Mouse (Mus musculus): Measurements from ENCODE around the gene Acot8. TPM values are rescaled to one million over a fixed set of nuclear protein-coding genes. Genes with fewer than 3 reads are reported as not detected.

Gene Acot8
- polyA plus RNA-seq (2016; fragmentation: Nextera tagmentation; extraction: Ambion mirVana), result 13.4 and 16.5 TPM in 2 replicates

- H3K9me3 ChIP-seq, result no peaks in the 10 kb centered on the region
- H3K27ac ChIP-seq (replicated peaks), result peak within 1 kb of the TSS; percentile 87
Measured at GRCm38 (mm10) chr2:164804533-164805331, at the start of gene Acot8, which contains the start of gene Zswim3. Gene Acot8, minus strand, starts transcription at chr2:164804882. Gene Zswim3, plus strand, starts transcription at chr2:164805098.

GRCm38 (mm10) chr2:164850061-164850460 is 45.4 kb upstream of the Acot8 start:
- Histone ChIP-seq H3K27ac (replicated peaks) (no peak overlapping the region), H3K9me3 (no peaks in the 10 kb centered on the region), H3K4me3 (no peak overlapping the region), H3K27me3 (peaks cover 5% of the 10 kb centered on the region; the same call in 1 of the 2 replicates), H3K4me1 (no peaks in the 10 kb centered on the region), H3K36me3 (peaks cover 23% of the 10 kb centered on the region; the same call in 1 of the 2 replicates), H3K4me2 (replicated peaks) (no peak overlapping the region), H3K9ac (replicated peaks) (no peak overlapping the region)
- WGBS, result 87% methylated on average over 8 of the region's 8 CpGs
- no peak for ATAC-seq (ENCODE audit: low FRiP score, low read depth)

More at GRCm38 (mm10) chr2:164804533-164805331, at the start of gene Acot8, which contains the start of gene Zswim3:
- no peaks in the 10 kb centered on the region for H3K27me3 ChIP-seq
- WGBS, result under 1% methylated on average over 47 of the region's 47 CpGs
- peaks cover 22% of the 10 kb centered on the region for H3K36me3 ChIP-seq
- peak within 1 kb of the TSS; percentile 81 for H3K9ac ChIP-seq (replicated peaks)
- ATAC-seq (ENCODE audit: low FRiP score, low read depth), result peak; percentile 97
- peak within 1 kb of the TSS; percentile 65 for H3K4me3 ChIP-seq
- peak within 1 kb of the TSS; percentile 88 for H3K4me2 ChIP-seq (replicated peaks)
- peaks cover 19% of the 10 kb centered on the region for H3K4me1 ChIP-seq

- Histone ChIP-seq H3K9me3 (no peaks in the 10 kb centered on the region), H3K36me3 (peaks cover 12% of the 10 kb centered on the region; the same call in 1 of the 2 replicates), H3K27ac (replicated peaks) (no peak overlapping the region), H3K4me3 (no peak overlapping the region), H3K27me3 (no peaks in the 10 kb centered on the region), H3K4me1 (no peaks in the 10 kb centered on the region), H3K4me2 (replicated peaks) (no peak overlapping the region), H3K9ac (replicated peaks) (no peak overlapping the region)
- ATAC-seq (ENCODE audit: low FRiP score, low read depth), result no peak
- 54% methylated on average over 3 of the region's 3 CpGs for WGBS
Measured at GRCm38 (mm10) chr2:164845782-164846181, 41.1 kb upstream of the Acot8 start.

- Histone ChIP-seq H3K9ac (replicated peaks) (no peak overlapping the region), H3K27me3 (no peaks in the 10 kb centered on the region), H3K9me3 (no peaks in the 10 kb centered on the region), H3K27ac (replicated peaks) (no peak overlapping the region), H3K4me1 (peaks cover 19% of the 10 kb centered on the region), H3K36me3 (peaks cover 31% of the 10 kb centered on the region), H3K4me3 (no peak overlapping the region; the same call in 1 of the 2 replicates), H3K4me2 (replicated peaks) (0 out of 2 replicates have a peak overlapping the region, but pooled peaks have one; percentile 100)
- ATAC-seq (ENCODE audit: low FRiP score, low read depth), result no peak
- 96% methylated on average over 4 of the region's 4 CpGs for WGBS
Measured at GRCm38 (mm10) chr2:164835164-164835563, 30.5 kb upstream of the Acot8 start.

- no peak overlapping the region for H3K27ac ChIP-seq (replicated peaks)
- WGBS, result 46% methylated on average over 8 of the region's 8 CpGs
- H3K9me3 ChIP-seq, result no peaks in the 10 kb centered on the region
- H3K27me3 ChIP-seq, result no peaks in the 10 kb centered on the region
- H3K9ac ChIP-seq (replicated peaks), result peak overlapping the region; percentile 83
- H3K36me3 ChIP-seq, result peaks cover 25% of the 10 kb centered on the region
- H3K4me1 ChIP-seq, result peaks cover 19% of the 10 kb centered on the region
- H3K4me3 ChIP-seq, result peak overlapping the region; percentile 76
- peak overlapping the region; percentile 100 for H3K4me2 ChIP-seq (replicated peaks)
- no peak; the same call in 1 of the 2 replicates for ATAC-seq (ENCODE audit: low FRiP score, low read depth)
Measured at GRCm38 (mm10) chr2:164834531-164834930, 29.8 kb upstream of the Acot8 start.

GRCm38 (mm10) chr2:164833314-164833959 is 28.8 kb upstream of the Acot8 start, which contains the start of gene Neurl2:
Gene Neurl2, minus strand, starts transcription at chr2:164833456.
- ATAC-seq (ENCODE audit: low FRiP score, low read depth), result peak; percentile 71
- H3K4me2 ChIP-seq (replicated peaks), result peak within 1 kb of the TSS; percentile 100
- H3K4me1 ChIP-seq, result peaks cover 19% of the 10 kb centered on the region
- H3K9me3 ChIP-seq, result no peaks in the 10 kb centered on the region
- under 1% methylated on average over 31 of the region's 31 CpGs for WGBS
- H3K9ac ChIP-seq (replicated peaks), result peak within 1 kb of the TSS; percentile 83
- peak within 1 kb of the TSS; percentile 70 for H3K27ac ChIP-seq (replicated peaks)
- H3K36me3 ChIP-seq, result peaks cover 14% of the 10 kb centered on the region
- peak within 1 kb of the TSS; percentile 76 for H3K4me3 ChIP-seq
- H3K27me3 ChIP-seq, result no peaks in the 10 kb centered on the region

GRCm38 (mm10) chr2:164832748-164833301 is 28.1 kb upstream of the Acot8 start, which contains the start of gene Ctsa:
Gene Ctsa, plus strand, starts transcription at chr2:164832873.
- Histone ChIP-seq H3K4me2 (replicated peaks) (peak within 1 kb of the TSS; percentile 100), H3K4me3 (peak within 1 kb of the TSS; percentile 76), H3K9me3 (no peaks in the 10 kb centered on the region), H3K4me1 (peaks cover 19% of the 10 kb centered on the region), H3K27me3 (no peaks in the 10 kb centered on the region), H3K27ac (replicated peaks) (peak within 1 kb of the TSS; percentile 70), H3K9ac (replicated peaks) (peak within 1 kb of the TSS; percentile 83), H3K36me3 (peaks cover 14% of the 10 kb centered on the region; the same call in 1 of the 2 replicates)
- under 1% methylated on average over 35 of the region's 35 CpGs for WGBS
- peak; percentile 67 for ATAC-seq (ENCODE audit: low FRiP score, low read depth)

- Histone ChIP-seq H3K9me3 (no peaks in the 10 kb centered on the region), H3K36me3 (peaks cover 14% of the 10 kb centered on the region), H3K27ac (replicated peaks) (peak overlapping the region; percentile 70), H3K4me3 (peak overlapping the region; percentile 76), H3K4me2 (replicated peaks) (peak overlapping the region; percentile 100), H3K27me3 (no peaks in the 10 kb centered on the region), H3K9ac (replicated peaks) (peak overlapping the region; percentile 83), H3K4me1 (peaks cover 19% of the 10 kb centered on the region)
- ATAC-seq (ENCODE audit: low FRiP score, low read depth), result no peak
- WGBS, result 64% methylated on average over 16 of the region's 16 CpGs
Measured at GRCm38 (mm10) chr2:164832032-164832747, 27.5 kb upstream of the Acot8 start.

- Histone ChIP-seq H3K9ac (replicated peaks) (no peak overlapping the region), H3K36me3 (peaks cover 24% of the 10 kb centered on the region), H3K4me1 (peaks cover 19% of the 10 kb centered on the region), H3K4me3 (no peak overlapping the region), H3K9me3 (no peaks in the 10 kb centered on the region), H3K27me3 (no peaks in the 10 kb centered on the region), H3K4me2 (replicated peaks) (no peak overlapping the region), H3K27ac (replicated peaks) (no peak overlapping the region)
- 87% methylated on average over 10 of the region's 10 CpGs for WGBS
- ATAC-seq (ENCODE audit: low FRiP score, low read depth), result no peak
Measured at GRCm38 (mm10) chr2:164831029-164831428, 26.3 kb upstream of the Acot8 start.

GRCm38 (mm10) chr2:164829090-164829489 is 24.4 kb upstream of the Acot8 start:
- Histone ChIP-seq H3K36me3 (peaks cover 37% of the 10 kb centered on the region), H3K27ac (replicated peaks) (no peak overlapping the region), H3K4me3 (no peak overlapping the region), H3K27me3 (no peaks in the 10 kb centered on the region), H3K9ac (replicated peaks) (no peak overlapping the region), H3K4me1 (peaks cover 10% of the 10 kb centered on the region), H3K9me3 (no peaks in the 10 kb centered on the region), H3K4me2 (replicated peaks) (no peak overlapping the region)
- 97% methylated on average over 1 of the region's 1 CpGs for WGBS
- ATAC-seq (ENCODE audit: low FRiP score, low read depth), result no peak

GRCm38 (mm10) chr2:164828437-164828836 is 23.8 kb upstream of the Acot8 start, which contains the start of gene Spata25:
Gene Spata25, minus strand, starts transcription at chr2:164828537.
- H3K27me3 ChIP-seq, result no peaks in the 10 kb centered on the region
- no peaks in the 10 kb centered on the region for H3K9me3 ChIP-seq
- ATAC-seq (ENCODE audit: low FRiP score, low read depth), result no peak
- peaks cover 14% of the 10 kb centered on the region for H3K4me1 ChIP-seq
- H3K4me3 ChIP-seq, result no peak within 1 kb of the TSS
- peaks cover 37% of the 10 kb centered on the region for H3K36me3 ChIP-seq
- no peak within 1 kb of the TSS for H3K9ac ChIP-seq (replicated peaks)
- H3K4me2 ChIP-seq (replicated peaks), result no peak within 1 kb of the TSS
- 86% methylated on average over 6 of the region's 6 CpGs for WGBS
- H3K27ac ChIP-seq (replicated peaks), result no peak within 1 kb of the TSS
